ENCODE assay signal across 26 mouse cellular contexts in the genomic region with DNA sequence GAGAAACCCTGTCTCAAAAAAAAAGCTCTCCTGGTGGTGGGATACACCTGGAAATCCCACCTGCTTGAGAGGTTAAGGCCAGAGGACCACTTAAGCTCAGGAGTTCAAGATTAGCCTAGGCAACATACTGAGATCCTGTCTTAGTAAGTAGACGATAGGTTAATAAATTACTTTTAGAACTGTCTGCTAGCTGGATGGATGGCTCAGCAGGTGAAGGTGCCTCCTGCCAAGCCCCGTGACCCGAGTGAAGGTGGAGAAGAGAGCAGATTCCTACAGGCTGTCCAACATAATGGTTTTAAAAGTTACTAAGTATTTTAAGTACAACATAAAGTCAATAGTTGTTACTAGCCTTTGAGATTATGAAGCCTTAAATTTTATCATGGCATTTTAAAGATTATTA.
DNase-seq lines count a peak whose midpoint lies in the region; ATAC-seq and TF ChIP-seq lines count a peak whose summit lies in the region.
"Had no signal": no experiment of that assay in that cellular context is flagged by ENCODE, and none has a peak within 500 bp of the region (broad histone marks: within the 10 kb centered on the region; RNA-seq: fewer than 3 reads in every experiment).

No protein-coding gene starts in this region.

- H3K27me3 ChIP-seq in intestine, embryonic 16.5 days (replicated peaks; ENCODE audit: control insufficient read depth, insufficient read depth, low read length), result no peaks in the 10 kb centered on the region
- no peaks in the 10 kb centered on the region for H3K27me3 ChIP-seq in intestine, embryonic 15.5 days (replicated peaks)
- H3K27me3 ChIP-seq in kidney, adult 2 months (replicated peaks; ENCODE audit: control insufficient read depth, insufficient read depth, low read length), result no peaks in the 10 kb centered on the region
- H3K27me3 ChIP-seq in kidney, postnatal 0 days (ENCODE audit: insufficient read depth, low read length), result no peaks in the 10 kb centered on the region
- no peaks in the 10 kb centered on the region for H3K27me3 ChIP-seq in forebrain, embryonic 14.5 days (replicated peaks; ENCODE audit: control insufficient read depth, insufficient read depth, low read length)
- H3K27me3 ChIP-seq: embryonic facial prominence, embryonic 15.5 days; forebrain, embryonic 13.5 days; heart, embryonic 15.5 days; hindbrain, embryonic 13.5 days; lung, embryonic 15.5 days; Patski had no signal

- H3K36me3 ChIP-seq in intestine, embryonic 16.5 days (ENCODE audit: control insufficient read depth, insufficient read depth, low read length), result no peaks in the 10 kb centered on the region; the same call in 1 of the 2 replicates
- peaks cover 6% of the 10 kb centered on the region; the same call in 1 of the 2 replicates for H3K36me3 ChIP-seq in intestine, embryonic 15.5 days
- no peaks in the 10 kb centered on the region for H3K36me3 ChIP-seq in kidney, adult 2 months (ENCODE audit: control insufficient read depth, insufficient read depth, low read length)
- H3K36me3 ChIP-seq in kidney, postnatal 0 days (ENCODE audit: insufficient read depth, low read length), result peaks cover 32% of the 10 kb centered on the region
- peaks cover 87% of the 10 kb centered on the region for H3K36me3 ChIP-seq in forebrain, embryonic 14.5 days (ENCODE audit: control insufficient read depth, insufficient read depth, low read length)

- H3K4me1 ChIP-seq in intestine, embryonic 16.5 days (ENCODE audit: control insufficient read depth, insufficient read depth, low read length), result no peaks in the 10 kb centered on the region
- no peaks in the 10 kb centered on the region for H3K4me1 ChIP-seq in intestine, embryonic 15.5 days (replicated peaks)
- peaks cover 4% of the 10 kb centered on the region; the same call in 1 of the 2 replicates for H3K4me1 ChIP-seq in kidney, adult 2 months (ENCODE audit: control insufficient read depth, insufficient read depth, low read length)
- H3K4me1 ChIP-seq in kidney, postnatal 0 days (replicated peaks; ENCODE audit: insufficient read depth, low read length), result no peaks in the 10 kb centered on the region
- no peaks in the 10 kb centered on the region for H3K4me1 ChIP-seq in forebrain, embryonic 14.5 days (ENCODE audit: control insufficient read depth, insufficient read depth, low read length)
- H3K4me1 ChIP-seq: embryonic facial prominence, embryonic 15.5 days; forebrain, embryonic 13.5 days; heart, embryonic 15.5 days; hindbrain, embryonic 13.5 days; lung, embryonic 15.5 days had no signal

- H3K9me3 ChIP-seq in intestine, embryonic 16.5 days (ENCODE audit: control insufficient read depth, low read length), result no peaks in the 10 kb centered on the region
- H3K9me3 ChIP-seq in intestine, embryonic 15.5 days, result no peaks in the 10 kb centered on the region
- H3K9me3 ChIP-seq in kidney, postnatal 0 days (replicated peaks; ENCODE audit: low read length), result no peaks in the 10 kb centered on the region
- H3K9me3 ChIP-seq in forebrain, embryonic 14.5 days (replicated peaks; ENCODE audit: control insufficient read depth, low read length), result no peaks in the 10 kb centered on the region
- H3K9me3 ChIP-seq: embryonic facial prominence, embryonic 15.5 days; forebrain, embryonic 13.5 days; heart, embryonic 15.5 days; hindbrain, embryonic 13.5 days; lung, embryonic 15.5 days had no signal

- 70% methylated on average over 3 of the region's 3 CpGs for WGBS in intestine, embryonic 16.5 days
- WGBS in intestine, embryonic 15.5 days, result 80% methylated on average over 3 of the region's 3 CpGs
- 36% methylated on average over 3 of the region's 3 CpGs for WGBS in kidney, adult 2 months
- 62% methylated on average over 3 of the region's 3 CpGs for WGBS in kidney, postnatal 0 days
- WGBS in forebrain, embryonic 14.5 days, result 91% methylated on average over 3 of the region's 3 CpGs

- TF ChIP-seq CTCF in kidney, adult 2 months (conservative IDR thresholded peaks at IDR 0.05; ENCODE audit: insufficient read depth, insufficient read length, low read depth, low read length), result no peak
- TF ChIP-seq CTCF in kidney, postnatal 0 days (IDR thresholded peaks at IDR 0.05; ENCODE audit: low read depth), result no peak

- peak; percentile 88 for DNase-seq in kidney, adult 2 months
- peak; percentile 20 for DNase-seq in kidney, postnatal 0 days (ENCODE audit: low spot score)
- peak; percentile 25 to 49 for DNase-seq in kidney, postnatal 4 days
- no peak for DNase-seq in forebrain, embryonic 14.5 days (ENCODE audit: low spot score)
- DNase-seq in urinary bladder, adult 2 months (ENCODE audit: low spot score), result no peak
- DNase-seq in spleen, adult 18-20 months, result no peak
- DNase-seq: adrenal gland, postnatal 10 days; cerebellum, adult 9-10 months; heart, postnatal 4 days; layer of hippocampus, adult 9-11 months; liver; lung, postnatal 36 days; right cerebral cortex, postnatal 25 days; thymus, adult 18-20 months; thymus, postnatal 25 days had no signal

- no peak for TF ChIP-seq POLR2A in kidney, adult 2 months (IDR thresholded peaks at IDR 0.05; ENCODE audit: low read depth, low read length)

- no peak overlapping the region for H3K4me2 ChIP-seq in intestine, embryonic 16.5 days (ENCODE audit: low read depth, low read length)
- H3K4me2 ChIP-seq in intestine, embryonic 15.5 days (replicated peaks), result no peak overlapping the region
- no peak overlapping the region for H3K4me2 ChIP-seq in kidney, postnatal 0 days (ENCODE audit: low read length)
- no peak overlapping the region for H3K4me2 ChIP-seq in forebrain, embryonic 14.5 days (ENCODE audit: low read length)
- H3K4me2 ChIP-seq: embryonic facial prominence, embryonic 15.5 days; forebrain, embryonic 13.5 days; heart, embryonic 15.5 days; hindbrain, embryonic 13.5 days; lung, embryonic 15.5 days; midbrain, embryonic 11.5 days had no signal

- no peak overlapping the region for H3K9ac ChIP-seq in intestine, embryonic 16.5 days (ENCODE audit: low read depth, low read length)
- no peak overlapping the region for H3K9ac ChIP-seq in intestine, embryonic 15.5 days
- H3K9ac ChIP-seq in kidney, postnatal 0 days (ENCODE audit: low read depth, low read length), result no peak overlapping the region
- no peak overlapping the region for H3K9ac ChIP-seq in forebrain, embryonic 14.5 days (ENCODE audit: low read length)
- H3K9ac ChIP-seq: embryonic facial prominence, embryonic 15.5 days; forebrain, embryonic 13.5 days; heart, embryonic 15.5 days; hindbrain, embryonic 13.5 days; lung, embryonic 15.5 days had no signal

- ATAC-seq in intestine, embryonic 16.5 days, result peak; percentile 65
- ATAC-seq in intestine, embryonic 15.5 days, result no peak
- peak; percentile 77 for ATAC-seq in kidney, postnatal 0 days (replicated peaks; ENCODE audit: low FRiP score, low read depth)
- ATAC-seq in forebrain, embryonic 14.5 days, result no peak
- ATAC-seq: forebrain, embryonic 13.5 days; midbrain, embryonic 16.5 days; Patski had no signal

- H3K27ac ChIP-seq in intestine, embryonic 16.5 days (ENCODE audit: low read length), result no peak overlapping the region
- no peak overlapping the region for H3K27ac ChIP-seq in intestine, embryonic 15.5 days
- peak overlapping the region; percentile 70; the same call in 1 of the 2 replicates for H3K27ac ChIP-seq in kidney, adult 2 months (ENCODE audit: insufficient read depth, low read depth, low read length)
- no peak overlapping the region; the same call in 1 of the 2 replicates for H3K27ac ChIP-seq in kidney, postnatal 0 days
- no peak overlapping the region for H3K27ac ChIP-seq in forebrain, embryonic 14.5 days (ENCODE audit: low read depth, low read length)
- H3K27ac ChIP-seq: embryonic facial prominence, embryonic 15.5 days; forebrain, embryonic 13.5 days; heart, embryonic 15.5 days; hindbrain, embryonic 13.5 days; lung, embryonic 15.5 days; stomach, postnatal 0 days had no signal

- H3K4me3 ChIP-seq in intestine, embryonic 16.5 days (ENCODE audit: low read length), result no peak overlapping the region
- no peak overlapping the region for H3K4me3 ChIP-seq in intestine, embryonic 15.5 days (replicated peaks)
- no peak overlapping the region for H3K4me3 ChIP-seq in kidney, adult 2 months (ENCODE audit: insufficient read depth, low read depth, low read length)
- H3K4me3 ChIP-seq in kidney, postnatal 0 days (replicated peaks; ENCODE audit: low read depth, low read length), result no peak overlapping the region
- no peak overlapping the region for H3K4me3 ChIP-seq in forebrain, embryonic 14.5 days (ENCODE audit: low read depth, low read length)
- H3K4me3 ChIP-seq: embryonic facial prominence, embryonic 15.5 days; forebrain, embryonic 13.5 days; heart, embryonic 15.5 days; hindbrain, embryonic 13.5 days; lung, embryonic 15.5 days had no signal

Comparison
In these comparisons a context has a peak if more than half of its experiments do, and no peak if none do; other contexts are left out.
1. ATAC-seq: peak in intestine, embryonic 16.5 days (single experiment) and kidney, postnatal 0 days (single experiment); none in intestine, embryonic 15.5 days (single experiment) and forebrain, embryonic 14.5 days (single experiment).
2. DNase-seq: peak in kidney, adult 2 months (single experiment), kidney, postnatal 0 days (single experiment) and kidney, postnatal 4 days (2 of 2); none in forebrain, embryonic 14.5 days (single experiment), urinary bladder, adult 2 months (single experiment) and spleen, adult 18-20 months (0 of 2).